Mouse (Mus musculus) kidney, adult 2 months (tissue): ENCODE data around the gene Fgr.

Source experiments
- CTCF ChIP-seq: fragments of 200-500 bp; conservative IDR thresholded peaks from 2 replicates; pipeline ENCODE4 v1.5.1; 2011; ENCODE audit warnings: low read depth, mild to moderate bottlenecking, control low read depth, low read length, moderate library complexity, mixed read lengths; ENCODE audit not compliant: insufficient read depth, insufficient read length
- POLR2A ChIP-seq: fragments of 200-500 bp; IDR thresholded peaks from one replicate; pipeline ENCODE4 v1.6.1; 2011; ENCODE audit warnings: low read depth, low read length, control low read depth

DNA sequence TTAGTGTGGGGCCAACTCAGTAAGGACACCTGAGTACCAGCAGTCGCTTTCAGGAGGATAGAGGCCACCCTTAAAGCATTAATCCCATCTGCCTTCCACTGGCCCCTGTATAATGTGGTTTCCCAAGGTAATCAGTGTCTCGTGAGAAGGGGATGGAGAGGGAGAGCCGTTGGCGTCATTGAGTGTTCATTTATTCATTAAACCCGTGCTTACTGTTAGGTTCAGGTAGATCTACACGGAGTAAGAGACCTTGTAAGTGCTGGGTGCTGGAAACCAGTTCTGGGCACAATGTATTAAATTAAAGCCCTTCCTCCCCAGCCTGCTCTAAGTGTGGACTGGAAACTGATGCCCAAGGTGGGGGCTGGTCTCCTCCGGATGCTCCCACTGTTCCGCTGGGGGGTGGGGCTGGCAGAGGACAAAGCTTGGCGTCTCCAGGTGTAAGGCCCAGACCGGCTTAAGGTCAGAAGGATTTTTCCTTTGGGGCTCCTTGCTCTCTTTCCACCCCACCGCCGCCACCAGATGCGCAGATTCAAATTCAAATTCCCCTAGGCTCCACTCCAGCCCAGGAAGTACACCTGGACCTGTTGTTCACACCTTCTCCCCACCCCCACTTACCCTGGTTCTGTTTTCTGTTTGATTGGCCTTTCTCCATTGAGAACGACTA, 66.5 kb downstream of the Fgr start:
- TF ChIP-seq CTCF (no peak), POLR2A (no peak)
